Mouse (Mus musculus): ENCODE data around the gene 0610010F05Rik. TPM values are rescaled to one million over a fixed set of nuclear protein-coding genes. Genes with fewer than 3 reads are reported as not detected.

0610010F05Rik gene
- polyA plus RNA-seq, 1 experiment from 2014 or later = 21.3 TPM

DNA sequence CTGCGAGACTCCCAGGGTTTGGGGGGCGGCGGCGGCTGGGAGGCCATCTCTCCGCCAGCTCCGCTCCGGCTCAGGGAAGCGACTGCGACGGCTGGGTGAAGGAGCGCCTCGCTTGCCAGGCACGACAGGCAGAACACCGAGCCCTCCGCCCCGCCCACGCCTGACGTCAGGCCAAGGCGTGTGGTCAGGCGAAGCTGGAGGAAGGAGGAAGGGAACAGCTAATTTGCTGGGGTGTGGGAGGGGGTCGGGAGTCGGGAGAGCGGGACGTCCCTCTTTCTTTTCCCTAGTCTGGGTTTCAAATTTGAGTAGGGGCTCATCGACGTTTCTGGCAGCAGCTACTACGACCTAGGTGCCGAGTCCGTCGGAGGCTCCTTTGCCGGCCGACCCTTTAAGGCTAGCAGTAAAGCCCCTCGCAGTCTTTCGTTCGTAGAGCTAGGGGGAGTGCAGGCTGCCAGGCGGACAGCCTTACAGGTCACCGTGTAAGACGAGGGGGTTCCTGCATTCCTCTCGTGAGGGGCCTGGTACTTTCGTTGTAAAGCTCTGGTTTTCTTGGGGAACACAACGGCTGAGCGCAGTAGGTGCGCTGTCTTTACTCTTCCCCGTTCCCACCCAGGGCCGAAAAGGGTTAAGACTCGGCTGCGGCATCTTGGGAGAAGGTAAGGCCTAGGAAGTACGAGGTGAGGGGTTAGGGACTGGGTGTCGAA lies 32.5 kb upstream of the 0610010F05Rik start, which contains the start of gene Pex13:
Gene Pex13, minus strand, starts transcription at position 162 of the 704 bp plus-strand sequence.
- H3K36me3 ChIP-seq (ENCODE audit: control insufficient read depth, insufficient read depth, low read length) = no peaks in the 10 kb centered on the region
- peak within 1 kb of the TSS; percentile 90 for H3K9ac ChIP-seq (ENCODE audit: low read depth, low read length)
- no peaks in the 10 kb centered on the region for H3K27me3 ChIP-seq (replicated peaks; ENCODE audit: control insufficient read depth, insufficient read depth, low read length)
- peak; percentile 94 for ATAC-seq (replicated peaks; ENCODE audit: low FRiP score)
- H3K4me2 ChIP-seq = peak within 1 kb of the TSS; percentile 79
- peak within 1 kb of the TSS; percentile 91 for H3K4me3 ChIP-seq (ENCODE audit: low read depth, low read length)
- H3K27ac ChIP-seq (ENCODE audit: low read depth, low read length) = peak within 1 kb of the TSS; percentile 94
- peaks cover 8% of the 10 kb centered on the region; the same call in 1 of the 2 replicates for H3K4me1 ChIP-seq (replicated peaks; ENCODE audit: control insufficient read depth, insufficient read depth, low read length)
- DNase-seq (ENCODE audit: low spot score) = peak; percentile 97
- H3K9me3 ChIP-seq (ENCODE audit: control insufficient read depth, low read length) = no peaks in the 10 kb centered on the region
- WGBS = under 1% methylated on average over 49 of the region's 49 CpGs

DNA sequence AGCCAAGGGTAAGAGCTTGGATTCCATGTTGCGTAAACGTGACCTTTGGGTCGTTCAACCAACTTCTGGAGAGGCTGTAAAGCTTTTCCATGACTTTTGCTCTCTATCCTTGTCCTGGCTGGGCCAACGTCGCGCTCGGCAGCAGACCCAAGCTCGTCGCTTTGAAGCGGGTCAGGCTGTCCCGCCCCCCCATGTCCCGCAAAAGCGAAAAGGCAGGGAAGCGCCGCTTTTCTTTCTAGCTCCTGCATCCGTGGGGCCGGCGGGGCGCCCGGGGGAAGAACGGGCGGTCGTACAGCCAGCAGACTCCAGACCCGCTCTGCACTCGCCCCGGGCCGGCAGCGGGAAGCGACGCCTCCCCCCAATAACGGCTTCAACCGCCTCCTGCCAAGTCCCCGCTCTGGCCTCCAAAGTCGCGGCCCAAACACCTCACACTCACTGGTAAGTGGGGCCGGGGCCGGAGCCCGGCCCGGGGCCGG lies 31.9 kb upstream of the 0610010F05Rik start, which contains the start of gene Pus10:
Gene Pus10, plus strand, starts transcription at position 364 of the 476 bp plus-strand sequence.
- H3K27me3 ChIP-seq (replicated peaks; ENCODE audit: control insufficient read depth, insufficient read depth, low read length) = no peaks in the 10 kb centered on the region
- H3K9me3 ChIP-seq (ENCODE audit: control insufficient read depth, low read length) = no peaks in the 10 kb centered on the region
- peak within 1 kb of the TSS; percentile 91 for H3K4me3 ChIP-seq (ENCODE audit: low read depth, low read length)
- H3K27ac ChIP-seq (ENCODE audit: low read depth, low read length) = peak within 1 kb of the TSS; percentile 94
- H3K9ac ChIP-seq (ENCODE audit: low read depth, low read length) = peak within 1 kb of the TSS; percentile 90
- peak within 1 kb of the TSS; percentile 79 for H3K4me2 ChIP-seq
- no peak for DNase-seq (ENCODE audit: low spot score)
- peaks cover 8% of the 10 kb centered on the region; the same call in 1 of the 2 replicates for H3K4me1 ChIP-seq (replicated peaks; ENCODE audit: control insufficient read depth, insufficient read depth, low read length)
- H3K36me3 ChIP-seq (ENCODE audit: control insufficient read depth, insufficient read depth, low read length) = no peaks in the 10 kb centered on the region
- peak; percentile 60 for ATAC-seq (replicated peaks; ENCODE audit: low FRiP score)
- under 1% methylated on average over 38 of the region's 40 CpGs for WGBS

DNA sequence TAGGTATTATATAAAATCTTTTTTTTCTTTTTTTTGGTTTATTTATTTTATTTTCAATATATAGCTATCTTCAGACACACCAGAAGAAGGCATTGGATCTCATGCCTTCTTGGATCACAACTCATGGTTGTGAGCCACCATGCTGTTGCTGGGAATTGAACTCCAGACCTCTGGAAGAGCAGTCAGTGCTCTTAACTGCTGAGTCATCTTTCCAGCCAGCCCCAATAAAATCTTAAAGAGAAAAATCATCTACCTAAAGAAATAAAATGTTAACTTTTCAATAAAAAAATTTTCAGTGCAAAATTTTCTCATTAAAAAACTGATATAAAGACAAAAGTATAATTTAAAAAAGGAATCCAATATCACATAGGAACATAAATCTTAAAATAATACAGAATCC lies 30.8 kb upstream of the 0610010F05Rik start:
- H3K4me2 ChIP-seq = 0 out of 2 replicates have a peak overlapping the region, but pooled peaks have one; percentile 27

DNA sequence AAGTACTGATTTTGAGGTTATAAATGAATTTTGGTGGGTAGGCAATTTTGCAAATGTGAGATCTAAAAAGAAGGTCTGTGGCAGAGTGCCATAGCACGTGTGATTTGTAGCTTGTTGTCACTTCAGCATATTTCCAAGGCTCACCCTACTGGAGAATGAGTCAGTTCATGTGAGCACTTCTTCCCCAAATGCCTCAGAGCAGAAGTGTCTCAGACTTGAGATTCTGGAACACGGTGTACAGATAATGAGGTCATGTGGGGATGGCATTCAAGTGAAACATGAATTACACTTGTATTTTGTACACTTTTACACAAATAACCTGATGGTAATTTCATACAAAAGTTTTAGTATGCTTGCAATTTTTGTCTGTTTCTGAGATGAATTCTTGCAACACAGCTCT lies 24.4 kb upstream of the 0610010F05Rik start:
- ATAC-seq (replicated peaks; ENCODE audit: low FRiP score) = no peak
- 71% methylated on average over 2 of the region's 2 CpGs for WGBS

More for the DNA sequence above, 30.8 kb upstream of the 0610010F05Rik start:
- ATAC-seq (replicated peaks; ENCODE audit: low FRiP score) (no peak), DNase-seq (ENCODE audit: low spot score) (no peak)
- H3K27ac ChIP-seq (ENCODE audit: low read depth, low read length) = no peak overlapping the region
- H3K4me1 ChIP-seq (replicated peaks; ENCODE audit: control insufficient read depth, insufficient read depth, low read length) = peaks cover 8% of the 10 kb centered on the region; the same call in 1 of the 2 replicates
- H3K9ac ChIP-seq (ENCODE audit: low read depth, low read length) = no peak overlapping the region
- no peaks in the 10 kb centered on the region for H3K27me3 ChIP-seq (replicated peaks; ENCODE audit: control insufficient read depth, insufficient read depth, low read length)
- H3K36me3 ChIP-seq (ENCODE audit: control insufficient read depth, insufficient read depth, low read length) = no peaks in the 10 kb centered on the region
- no peak overlapping the region for H3K4me3 ChIP-seq (ENCODE audit: low read depth, low read length)
- H3K9me3 ChIP-seq (ENCODE audit: control insufficient read depth, low read length) = no peaks in the 10 kb centered on the region

DNA sequence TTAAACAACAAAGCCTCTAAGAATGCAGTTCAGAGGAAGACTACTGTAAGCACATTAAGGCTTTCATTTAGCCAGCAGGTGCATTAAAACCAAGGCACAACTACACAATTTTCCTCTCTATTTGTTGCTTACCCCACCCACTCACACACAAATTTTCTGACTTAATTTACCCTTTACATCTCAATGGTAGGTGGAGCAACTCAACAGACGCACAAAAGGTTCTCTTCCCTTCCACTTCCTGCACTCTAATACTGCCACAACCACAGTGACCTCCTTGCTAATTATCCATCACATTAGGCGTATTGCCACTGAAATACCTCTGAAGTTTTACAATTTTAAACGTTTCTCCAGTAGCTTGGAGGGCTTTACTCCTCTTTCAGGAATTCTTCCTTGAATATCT lies 20.2 kb upstream of the 0610010F05Rik start:
- H3K4me2 ChIP-seq = no peak overlapping the region
- 72% methylated on average over 3 of the region's 3 CpGs for WGBS
- ATAC-seq (replicated peaks; ENCODE audit: low FRiP score) = no peak

More for the DNA sequence above, 24.4 kb upstream of the 0610010F05Rik start:
- Histone ChIP-seq H3K27ac (ENCODE audit: low read depth, low read length) (no peak overlapping the region), H3K4me1 (replicated peaks; ENCODE audit: control insufficient read depth, insufficient read depth, low read length) (0 out of 2 replicates have a peak, but pooled peaks cover under 1% of the 10 kb centered on the region), H3K27me3 (replicated peaks; ENCODE audit: control insufficient read depth, insufficient read depth, low read length) (no peaks in the 10 kb centered on the region), H3K4me3 (ENCODE audit: low read depth, low read length) (no peak overlapping the region), H3K9me3 (ENCODE audit: control insufficient read depth, low read length) (no peaks in the 10 kb centered on the region), H3K36me3 (ENCODE audit: control insufficient read depth, insufficient read depth, low read length) (peaks cover 3% of the 10 kb centered on the region; the same call in 1 of the 2 replicates), H3K4me2 (no peak overlapping the region), H3K9ac (ENCODE audit: low read depth, low read length) (no peak overlapping the region)
- no peak for DNase-seq (ENCODE audit: low spot score)

DNA sequence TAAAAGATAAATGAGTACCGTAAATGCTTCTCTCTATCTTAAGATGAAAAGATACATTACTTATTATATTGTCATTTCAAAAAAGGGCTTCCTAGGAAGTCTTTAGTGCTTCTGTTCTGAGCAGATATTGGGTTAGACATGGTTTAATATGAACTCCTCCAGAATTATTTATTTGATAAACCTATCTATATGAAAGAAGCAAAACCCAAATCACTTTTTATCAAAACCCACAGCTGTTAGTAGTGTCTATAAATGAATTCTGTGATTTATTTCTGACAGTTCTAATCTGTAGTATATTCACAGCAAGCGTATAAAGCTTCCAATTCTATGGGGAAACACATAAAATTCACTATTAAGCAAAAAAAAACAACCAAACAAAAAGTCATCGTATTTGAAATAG lies 14.4 kb upstream of the 0610010F05Rik start:
- 90% methylated on average over 3 of the region's 3 CpGs for WGBS

More for the DNA sequence above, 20.2 kb upstream of the 0610010F05Rik start:
- Histone ChIP-seq H3K36me3 (ENCODE audit: control insufficient read depth, insufficient read depth, low read length) (peaks cover 3% of the 10 kb centered on the region; the same call in 1 of the 2 replicates), H3K27me3 (replicated peaks; ENCODE audit: control insufficient read depth, insufficient read depth, low read length) (no peaks in the 10 kb centered on the region), H3K4me1 (replicated peaks; ENCODE audit: control insufficient read depth, insufficient read depth, low read length) (no peaks in the 10 kb centered on the region), H3K9me3 (ENCODE audit: control insufficient read depth, low read length) (no peaks in the 10 kb centered on the region), H3K27ac (ENCODE audit: low read depth, low read length) (no peak overlapping the region), H3K4me3 (ENCODE audit: low read depth, low read length) (no peak overlapping the region), H3K9ac (ENCODE audit: low read depth, low read length) (no peak overlapping the region)
- no peak for DNase-seq (ENCODE audit: low spot score)

DNA sequence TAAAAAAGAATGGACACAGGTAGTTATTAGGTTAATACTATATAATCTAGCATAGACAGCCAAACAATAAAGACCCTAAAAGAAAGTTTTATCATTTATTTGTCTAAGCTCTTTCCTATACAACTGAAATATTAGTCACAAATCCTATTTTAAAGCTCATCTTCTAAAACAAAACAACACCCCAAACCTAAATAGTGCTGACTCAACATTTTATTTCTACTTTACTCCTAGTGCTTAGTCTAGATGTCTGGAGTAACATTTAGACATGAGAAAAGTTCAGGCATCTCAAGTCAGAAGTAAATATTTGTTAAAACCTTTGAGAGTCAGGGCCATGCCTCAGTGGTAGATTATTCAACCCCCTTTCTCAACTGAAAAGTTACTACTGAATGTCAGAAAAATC lies 14.0 kb upstream of the 0610010F05Rik start:
- H3K4me3 ChIP-seq (ENCODE audit: low read depth, low read length) = no peak overlapping the region
- no peak for DNase-seq (ENCODE audit: low spot score)
- H3K36me3 ChIP-seq (ENCODE audit: control insufficient read depth, insufficient read depth, low read length) = peaks cover 4% of the 10 kb centered on the region; the same call in 1 of the 2 replicates
- H3K4me1 ChIP-seq (replicated peaks; ENCODE audit: control insufficient read depth, insufficient read depth, low read length) = no peaks in the 10 kb centered on the region
- H3K27me3 ChIP-seq (replicated peaks; ENCODE audit: control insufficient read depth, insufficient read depth, low read length) = no peaks in the 10 kb centered on the region
- H3K4me2 ChIP-seq = no peak overlapping the region
- no peaks in the 10 kb centered on the region for H3K9me3 ChIP-seq (ENCODE audit: control insufficient read depth, low read length)
- H3K27ac ChIP-seq (ENCODE audit: low read depth, low read length) = no peak overlapping the region
- H3K9ac ChIP-seq (ENCODE audit: low read depth, low read length) = no peak overlapping the region
- no peak for ATAC-seq (replicated peaks; ENCODE audit: low FRiP score)

More for the DNA sequence above, 14.4 kb upstream of the 0610010F05Rik start:
- Histone ChIP-seq H3K4me1 (replicated peaks; ENCODE audit: control insufficient read depth, insufficient read depth, low read length) (no peaks in the 10 kb centered on the region), H3K36me3 (ENCODE audit: control insufficient read depth, insufficient read depth, low read length) (peaks cover 4% of the 10 kb centered on the region; the same call in 1 of the 2 replicates), H3K4me2 (no peak overlapping the region), H3K9ac (ENCODE audit: low read depth, low read length) (no peak overlapping the region), H3K27ac (ENCODE audit: low read depth, low read length) (no peak overlapping the region), H3K9me3 (ENCODE audit: control insufficient read depth, low read length) (no peaks in the 10 kb centered on the region), H3K4me3 (ENCODE audit: low read depth, low read length) (no peak overlapping the region), H3K27me3 (replicated peaks; ENCODE audit: control insufficient read depth, insufficient read depth, low read length) (no peaks in the 10 kb centered on the region)
- DNase-seq (ENCODE audit: low spot score) (no peak), ATAC-seq (replicated peaks; ENCODE audit: low FRiP score) (no peak)

DNA sequence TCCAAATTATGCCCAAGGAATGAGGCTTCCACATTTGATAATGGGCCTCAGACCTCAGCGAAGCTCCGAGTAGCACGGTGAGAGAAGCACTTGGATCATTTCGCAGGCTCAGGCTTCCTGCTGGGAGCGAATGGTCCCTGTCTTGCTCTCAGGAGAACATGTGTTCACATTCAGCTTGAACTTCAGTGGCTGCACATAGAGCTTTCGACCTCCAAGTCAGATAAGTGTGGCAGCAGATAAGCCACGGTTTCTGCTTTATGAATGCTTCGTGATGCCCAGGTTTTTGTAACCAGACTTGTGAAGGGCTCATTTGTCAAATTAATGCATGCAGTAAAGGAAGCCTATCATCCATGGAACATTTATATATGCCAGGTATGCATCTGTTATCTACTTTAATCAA lies 1.1 kb upstream of the 0610010F05Rik start:
- no peak overlapping the region for H3K9ac ChIP-seq (ENCODE audit: low read depth, low read length)
- ATAC-seq (replicated peaks; ENCODE audit: low FRiP score) (no peak), DNase-seq (ENCODE audit: low spot score) (no peak)
- H3K4me1 ChIP-seq (replicated peaks; ENCODE audit: control insufficient read depth, insufficient read depth, low read length) = peaks cover 7% of the 10 kb centered on the region
- no peaks in the 10 kb centered on the region; the same call in 1 of the 2 replicates for H3K36me3 ChIP-seq (ENCODE audit: control insufficient read depth, insufficient read depth, low read length)
- no peaks in the 10 kb centered on the region for H3K27me3 ChIP-seq (replicated peaks; ENCODE audit: control insufficient read depth, insufficient read depth, low read length)
- WGBS = 60% methylated on average over 8 of the region's 8 CpGs
- peak overlapping the region; percentile 72 for H3K4me2 ChIP-seq
- no peak overlapping the region for H3K27ac ChIP-seq (ENCODE audit: low read depth, low read length)
- H3K4me3 ChIP-seq (ENCODE audit: low read depth, low read length) = no peak overlapping the region
- no peaks in the 10 kb centered on the region for H3K9me3 ChIP-seq (ENCODE audit: control insufficient read depth, low read length)
